8 mouse cellular contexts compared by ENCODE assay signal in the genomic region with DNA sequence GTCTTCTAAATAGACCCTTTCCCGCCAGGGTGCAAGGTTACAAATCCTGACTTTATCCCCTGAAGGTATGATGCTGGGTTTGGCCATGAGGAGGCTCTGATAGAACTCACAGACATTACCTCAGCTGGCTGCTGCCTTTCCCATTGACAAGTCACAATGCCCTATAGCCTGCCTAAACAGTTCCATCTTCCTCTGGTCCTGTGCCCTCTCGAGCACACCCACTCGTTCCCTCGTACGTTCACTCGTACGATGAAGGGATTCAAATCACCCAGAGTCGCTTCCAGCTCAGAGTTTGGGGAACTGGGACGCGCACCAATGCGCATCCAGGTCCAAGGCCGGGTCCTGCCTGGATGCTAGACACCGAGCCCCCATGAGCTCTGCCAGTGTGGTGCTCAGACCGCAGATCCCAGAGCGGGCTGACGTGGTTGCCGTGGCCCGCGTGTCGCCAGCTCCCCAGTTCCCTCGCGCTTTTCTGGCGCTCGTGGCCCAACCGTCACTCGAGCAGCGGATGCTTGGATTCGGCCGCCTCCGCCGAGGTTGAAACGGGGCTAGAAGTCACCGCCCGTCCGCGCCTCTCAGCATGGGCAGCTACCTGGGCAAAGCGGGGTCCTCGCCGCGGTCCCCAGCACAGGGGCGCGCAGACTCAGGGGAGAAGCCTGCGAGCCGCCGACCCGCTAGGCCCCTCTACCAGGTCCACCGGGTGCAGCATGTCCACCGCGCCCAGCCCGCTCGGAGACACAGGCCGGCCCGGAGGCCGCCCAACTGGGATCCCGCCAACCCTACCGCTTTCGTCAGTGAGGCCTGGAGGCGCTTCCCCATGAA. TPM values are rescaled to one million over a fixed set of nuclear protein-coding genes. Genes with fewer than 3 reads are reported as not detected.
A peak's percentile ranks its signal among the peaks of the same experiment; 100 is the strongest.
DNase-seq lines count a peak whose midpoint lies in the region; ATAC-seq lines count a peak whose summit lies in the region.

Gene Pom121l2 (plus strand): TSS at position 214 of the 822 bp plus-strand sequence.

- H3K9me3 ChIP-seq in kidney, embryonic 14.5 days (ENCODE audit: control insufficient read depth, low read length), result no peaks in the 10 kb centered on the region
- H3K9me3 ChIP-seq in embryonic facial prominence, embryonic 15.5 days (replicated peaks), result no peaks in the 10 kb centered on the region
- H3K9me3 ChIP-seq in heart, embryonic 15.5 days (replicated peaks), result no peaks in the 10 kb centered on the region
- no peaks in the 10 kb centered on the region for H3K9me3 ChIP-seq in limb, embryonic 10.5 days (replicated peaks)
- no peaks in the 10 kb centered on the region for H3K9me3 ChIP-seq in midbrain, embryonic 10.5 days (replicated peaks)

- H3K4me1 ChIP-seq in kidney, embryonic 14.5 days (ENCODE audit: control insufficient read depth, insufficient read depth, low read length), result 0 out of 2 replicates have a peak, but pooled peaks cover 3% of the 10 kb centered on the region
- H3K4me1 ChIP-seq in embryonic facial prominence, embryonic 15.5 days, result peaks cover 13% of the 10 kb centered on the region
- peaks cover 13% of the 10 kb centered on the region for H3K4me1 ChIP-seq in heart, embryonic 15.5 days (replicated peaks)
- peaks cover 14% of the 10 kb centered on the region for H3K4me1 ChIP-seq in limb, embryonic 10.5 days
- H3K4me1 ChIP-seq in midbrain, embryonic 10.5 days, result peaks cover 15% of the 10 kb centered on the region

- peak; percentile 82 for ATAC-seq in kidney, embryonic 14.5 days (ENCODE audit: low FRiP score, low TSS enrichment)
- peak; percentile 83 for ATAC-seq in embryonic facial prominence, embryonic 15.5 days (ENCODE audit: insufficient number of reproducible peaks, low FRiP score, low TSS enrichment, low read depth)
- ATAC-seq in heart, embryonic 15.5 days (replicated peaks; ENCODE audit: insufficient number of reproducible peaks, insufficient read depth, low FRiP score, low read depth), result peak; percentile 66

- under 1% methylated on average over 55 of the region's 58 CpGs for WGBS in kidney, embryonic 14.5 days
- under 1% methylated on average over 58 of the region's 58 CpGs for WGBS in embryonic facial prominence, embryonic 15.5 days
- 1% methylated on average over 58 of the region's 58 CpGs for WGBS in heart, embryonic 15.5 days
- under 1% methylated on average over 57 of the region's 58 CpGs for WGBS in limb, embryonic 10.5 days
- WGBS in midbrain, embryonic 10.5 days, result under 1% methylated on average over 56 of the region's 58 CpGs

- no peak within 1 kb of the TSS for H3K27ac ChIP-seq in kidney, embryonic 14.5 days (ENCODE audit: low read depth, low read length)
- H3K27ac ChIP-seq in embryonic facial prominence, embryonic 15.5 days (replicated peaks), result no peak within 1 kb of the TSS
- no peak within 1 kb of the TSS for H3K27ac ChIP-seq in heart, embryonic 15.5 days
- peak within 1 kb of the TSS; percentile 81 for H3K27ac ChIP-seq in limb, embryonic 10.5 days
- peak within 1 kb of the TSS; percentile 77 for H3K27ac ChIP-seq in midbrain, embryonic 10.5 days (replicated peaks)

- peak within 1 kb of the TSS; percentile 72 for H3K9ac ChIP-seq in kidney, embryonic 14.5 days (ENCODE audit: low read depth, low read length)
- peak within 1 kb of the TSS; percentile 55 for H3K9ac ChIP-seq in embryonic facial prominence, embryonic 15.5 days
- H3K9ac ChIP-seq in heart, embryonic 15.5 days, result peak within 1 kb of the TSS; percentile 68

- H3K27me3 ChIP-seq in kidney, embryonic 14.5 days (ENCODE audit: control insufficient read depth, insufficient read depth, low read length), result peaks cover 53% of the 10 kb centered on the region
- H3K27me3 ChIP-seq in embryonic facial prominence, embryonic 15.5 days, result peaks cover 44% of the 10 kb centered on the region
- H3K27me3 ChIP-seq in heart, embryonic 15.5 days, result peaks cover 69% of the 10 kb centered on the region
- H3K27me3 ChIP-seq in limb, embryonic 10.5 days (ENCODE audit: low read depth, poor library complexity, severe bottlenecking), result peaks cover 76% of the 10 kb centered on the region
- H3K27me3 ChIP-seq in midbrain, embryonic 10.5 days (ENCODE audit: low read depth, poor library complexity, severe bottlenecking), result peaks cover 88% of the 10 kb centered on the region

- no peak for DNase-seq in kidney, adult 11 months
- peak; percentile 40 to 51 for DNase-seq in adrenal gland, postnatal 36 days
- peak; percentile 71 for DNase-seq in limb, embryonic 10.5 days (ENCODE audit: low spot score)
- DNase-seq in midbrain, embryonic 10.5 days (ENCODE audit: low spot score), result peak; percentile 60
- DNase-seq in testis, postnatal 14 days (ENCODE audit: low spot score), result peak; percentile 55

- H3K4me2 ChIP-seq in kidney, embryonic 14.5 days (replicated peaks; ENCODE audit: low read depth, low read length), result peak within 1 kb of the TSS; percentile 97
- peak within 1 kb of the TSS; percentile 97 for H3K4me2 ChIP-seq in embryonic facial prominence, embryonic 15.5 days (replicated peaks)
- peak within 1 kb of the TSS; percentile 98 for H3K4me2 ChIP-seq in heart, embryonic 15.5 days

- no peaks in the 10 kb centered on the region for H3K36me3 ChIP-seq in kidney, embryonic 14.5 days (ENCODE audit: control insufficient read depth, insufficient read depth, low read length)
- no peaks in the 10 kb centered on the region for H3K36me3 ChIP-seq in embryonic facial prominence, embryonic 15.5 days
- H3K36me3 ChIP-seq in heart, embryonic 15.5 days, result no peaks in the 10 kb centered on the region
- H3K36me3 ChIP-seq in limb, embryonic 10.5 days, result no peaks in the 10 kb centered on the region
- H3K36me3 ChIP-seq in midbrain, embryonic 10.5 days, result no peaks in the 10 kb centered on the region

- peak within 1 kb of the TSS; percentile 62 for H3K4me3 ChIP-seq in kidney, embryonic 14.5 days (ENCODE audit: low read length)
- H3K4me3 ChIP-seq in embryonic facial prominence, embryonic 15.5 days (replicated peaks), result peak within 1 kb of the TSS; percentile 56
- peak within 1 kb of the TSS; percentile 63 for H3K4me3 ChIP-seq in heart, embryonic 15.5 days
- H3K4me3 ChIP-seq in limb, embryonic 10.5 days, result peak within 1 kb of the TSS; percentile 68
- H3K4me3 ChIP-seq in midbrain, embryonic 10.5 days, result peak within 1 kb of the TSS; percentile 73

RNA-seq across cellular contexts. Expression of gene Pom121l2, which starts in this region (rescaled TPM):
- 0.36 TPM in 1 of 2 replicates, not detected in the other for polyA plus RNA-seq in kidney, embryonic 14.5 days (2014; fragmentation: Nextera tagmentation; extraction: Ambion mirVana)
- total RNA-seq in adrenal gland, postnatal 36 days (2021), result not detected
- 0.29 TPM in 2 replicates for polyA plus RNA-seq in embryonic facial prominence, embryonic 15.5 days (2015; fragmentation: Nextera tagmentation; extraction: Ambion mirVana)
- not detected in 2 replicates for polyA plus RNA-seq in heart, embryonic 15.5 days (2015; fragmentation: Nextera tagmentation; extraction: Ambion mirVana)
- 0.14 and 0.28 TPM in 2 replicates for polyA plus RNA-seq in limb, embryonic 10.5 days (2016; fragmentation: Nextera tagmentation; extraction: Ambion mirVana)
- polyA plus RNA-seq in midbrain, embryonic 10.5 days (2016; fragmentation: Nextera tagmentation; extraction: Ambion mirVana), result 0.11 TPM in 1 of 2 replicates, not detected in the other

Comparison
In these comparisons a context has a peak if more than half of its experiments do, and no peak if none do; other contexts are left out.
1. Peak in ATAC-seq, H3K4me3 ChIP-seq, H3K9ac ChIP-seq and H3K4me2 ChIP-seq in kidney, embryonic 14.5 days; RNA of the gene not detected or under 1 TPM.
2. Peak in DNase-seq in adrenal gland, postnatal 36 days; RNA of the gene not detected or under 1 TPM.
3. Peak in ATAC-seq, H3K4me3 ChIP-seq, H3K9ac ChIP-seq and H3K4me2 ChIP-seq in embryonic facial prominence, embryonic 15.5 days; RNA of the gene not detected or under 1 TPM.
4. Peak in ATAC-seq, H3K4me3 ChIP-seq, H3K9ac ChIP-seq and H3K4me2 ChIP-seq in heart, embryonic 15.5 days; RNA of the gene not detected or under 1 TPM.
5. Peak in DNase-seq, H3K4me3 ChIP-seq and H3K27ac ChIP-seq in limb, embryonic 10.5 days; RNA of the gene not detected or under 1 TPM.
6. Peak in DNase-seq, H3K4me3 ChIP-seq and H3K27ac ChIP-seq in midbrain, embryonic 10.5 days; RNA of the gene not detected or under 1 TPM.